Mouse (Mus musculus) kidney, adult 18-20 months (tissue): ENCODE results near the gene Elmo3.

Experiments used
- DNase-seq: peaks from one replicate; pipeline ENCODE4 v3.0.0; 2021

The Elmo3 gene

GRCm38 (mm10) chr8:105298351-105299252 lies 6.8 kb upstream of the Elmo3 start:
- DNase-seq = no peak

GRCm38 (mm10) chr8:105299962-105300361 lies 5.4 kb upstream of the Elmo3 start:
- no peak for DNase-seq

GRCm38 (mm10) chr8:105303396-105303795 lies 2.0 kb upstream of the Elmo3 start:
- no peak for DNase-seq

DNA sequence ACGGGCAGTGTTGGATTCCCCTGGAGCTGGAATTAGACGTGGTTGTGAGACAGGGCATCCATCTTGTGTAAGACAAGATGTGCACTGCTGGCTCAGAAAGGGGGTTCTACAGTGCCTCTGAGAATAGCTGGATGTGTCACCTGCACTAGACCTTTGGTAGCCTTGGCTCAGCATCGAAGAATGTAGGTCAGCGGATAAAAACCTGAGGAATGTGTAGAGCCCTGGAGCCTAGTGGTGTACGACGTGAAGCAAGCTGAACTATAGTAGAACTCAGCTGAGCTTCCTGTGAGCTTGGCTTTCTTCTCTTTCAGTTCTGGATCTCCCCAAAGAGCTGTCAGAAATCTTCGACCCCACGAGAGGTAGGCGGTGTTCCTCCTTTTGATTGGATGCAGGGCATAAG lies 1.5 kb upstream of the Elmo3 start:
- DNase-seq = no peak

GRCm38 (mm10) chr8:105304325-105305210 lies 833 bp upstream of the Elmo3 start:
- no peak for DNase-seq

DNA sequence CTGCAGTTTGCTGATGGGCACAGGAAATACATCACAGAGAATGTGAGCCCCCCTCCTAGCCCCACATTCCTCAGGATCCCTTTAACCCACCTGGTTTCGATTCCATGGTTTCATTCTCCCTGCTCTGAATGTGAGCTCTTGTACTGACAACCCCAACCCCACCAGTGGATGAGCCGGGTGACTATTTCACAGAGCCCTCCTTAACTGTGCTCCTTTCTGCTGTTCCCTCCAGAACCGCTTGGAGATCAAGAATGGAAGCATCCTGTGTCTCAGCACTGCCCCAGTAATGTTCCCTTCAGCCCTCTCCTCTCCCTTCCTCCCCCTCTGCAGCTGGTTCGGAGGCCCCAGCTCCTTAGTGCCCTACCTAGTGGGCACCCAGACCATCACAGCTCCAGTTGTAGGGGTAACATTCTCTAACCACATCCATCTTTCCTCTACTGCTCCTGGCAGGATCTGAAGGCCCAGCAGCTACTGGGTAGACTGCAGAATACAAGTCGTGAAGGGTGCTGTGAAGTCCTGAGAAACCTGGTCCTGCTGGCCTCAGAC lies 818 bp downstream of the Elmo3 start:
- no peak for DNase-seq

DNA sequence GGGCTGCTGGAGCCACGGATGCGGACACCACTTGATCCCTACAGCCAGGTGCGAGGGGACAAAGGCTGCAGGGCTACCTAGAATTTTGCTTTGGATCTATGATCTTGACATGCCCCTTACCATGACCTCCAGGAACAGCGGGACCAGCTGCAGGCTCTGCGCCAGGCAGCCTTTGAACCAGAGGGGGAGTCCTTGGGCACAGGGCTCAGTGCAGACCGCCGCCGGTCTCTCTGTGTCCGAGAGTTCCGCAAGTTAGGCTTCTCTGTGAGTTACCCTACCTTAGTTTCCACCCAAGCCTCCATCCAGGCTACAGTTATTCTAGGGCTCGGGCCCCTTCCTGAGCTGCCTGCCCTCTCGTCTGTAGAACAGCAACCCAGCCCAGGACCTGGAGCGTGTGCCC lies 2.3 kb downstream of the Elmo3 start:
- no peak for DNase-seq

- DNase-seq = no peak
Observed at GRCm38 (mm10) chr8:105308428-105308827, 3.0 kb downstream of the Elmo3 start.

DNA sequence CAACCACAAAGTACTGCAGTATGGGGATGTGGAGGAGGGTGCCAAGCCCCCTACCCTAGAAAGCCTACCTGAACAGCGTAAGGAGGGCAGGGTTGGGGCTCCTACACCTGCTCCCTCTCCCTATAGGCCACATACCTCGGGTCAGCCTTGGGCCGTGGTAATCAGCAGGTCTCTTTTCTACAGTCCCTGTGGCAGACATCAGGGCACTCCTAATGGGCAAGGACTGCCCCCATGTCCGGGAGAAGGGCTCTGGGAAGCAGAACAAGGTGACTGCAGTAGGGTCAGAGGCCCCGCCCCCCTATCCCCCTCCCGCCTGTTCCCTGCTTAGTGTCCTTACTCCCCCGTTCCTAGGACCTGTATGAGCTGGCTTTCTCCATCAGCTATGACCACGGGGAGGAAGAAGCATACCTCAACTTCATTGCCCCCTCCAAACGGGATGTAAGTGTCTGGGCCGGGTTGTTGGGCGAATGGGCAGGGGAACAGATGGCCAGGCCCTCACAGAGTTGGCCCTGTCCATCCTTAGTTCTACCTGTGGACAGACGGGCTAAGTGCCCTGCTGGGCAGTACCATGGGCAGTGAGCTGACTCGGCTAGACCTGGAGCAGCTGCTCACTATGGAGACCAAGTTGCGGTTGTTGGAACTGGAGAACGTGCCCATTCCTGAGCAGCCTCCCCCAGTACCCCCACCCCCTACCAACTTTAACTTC lies 3.9 kb downstream of the Elmo3 start:
- DNase-seq = no peak

GRCm38 (mm10) chr8:105310118-105310517 lies 4.7 kb downstream of the Elmo3 start:
- DNase-seq = no peak

DNA sequence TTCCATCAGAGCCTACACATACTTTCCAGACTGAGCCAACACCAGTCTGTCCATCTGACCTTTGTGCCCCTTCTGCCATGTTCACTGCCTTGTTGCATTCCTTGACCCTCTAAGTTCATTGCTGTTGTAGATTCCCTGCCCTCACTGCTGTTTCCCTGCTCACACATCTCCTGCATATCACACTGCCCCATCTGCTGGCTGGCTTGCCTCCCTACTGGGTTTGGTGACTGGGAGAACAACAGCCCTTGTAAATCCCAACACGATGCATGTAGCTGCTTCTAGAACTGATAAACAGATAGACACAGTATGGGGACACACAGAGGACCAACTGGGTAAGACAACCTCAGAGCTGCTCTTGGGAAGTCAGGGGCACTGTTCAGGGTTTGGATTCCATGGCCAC lies 6.3 kb downstream of the Elmo3 start:
- no peak for DNase-seq

DNA sequence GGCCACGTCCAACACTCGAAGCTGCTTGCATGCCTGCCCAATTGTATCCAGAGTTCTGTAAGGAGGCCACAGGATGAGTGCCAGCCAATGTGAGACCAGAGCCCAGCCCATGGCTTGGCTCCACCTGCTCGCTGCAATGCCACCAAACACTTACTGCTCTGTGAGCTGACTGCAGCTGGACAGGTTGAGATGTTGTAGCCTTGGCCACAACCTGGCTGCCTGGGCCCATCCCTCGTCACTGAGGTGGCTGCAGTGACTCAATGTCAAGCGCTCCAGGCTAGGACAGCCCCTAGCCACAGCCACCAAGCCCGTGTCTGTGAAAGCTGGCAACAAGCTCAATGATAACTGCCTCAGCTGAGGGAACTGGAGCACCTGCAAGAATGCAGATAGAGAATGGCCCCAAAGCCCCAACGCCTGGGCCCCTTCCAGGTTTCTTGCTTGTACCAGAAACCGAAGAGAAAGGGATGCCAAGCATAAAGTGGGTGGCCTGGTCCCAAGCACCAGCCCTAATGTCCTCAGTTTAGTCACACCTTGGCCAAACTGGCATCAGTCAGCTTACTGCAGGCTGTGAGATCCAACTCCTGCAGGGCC lies 7.6 kb downstream of the Elmo3 start:
- no peak for DNase-seq

DNA sequence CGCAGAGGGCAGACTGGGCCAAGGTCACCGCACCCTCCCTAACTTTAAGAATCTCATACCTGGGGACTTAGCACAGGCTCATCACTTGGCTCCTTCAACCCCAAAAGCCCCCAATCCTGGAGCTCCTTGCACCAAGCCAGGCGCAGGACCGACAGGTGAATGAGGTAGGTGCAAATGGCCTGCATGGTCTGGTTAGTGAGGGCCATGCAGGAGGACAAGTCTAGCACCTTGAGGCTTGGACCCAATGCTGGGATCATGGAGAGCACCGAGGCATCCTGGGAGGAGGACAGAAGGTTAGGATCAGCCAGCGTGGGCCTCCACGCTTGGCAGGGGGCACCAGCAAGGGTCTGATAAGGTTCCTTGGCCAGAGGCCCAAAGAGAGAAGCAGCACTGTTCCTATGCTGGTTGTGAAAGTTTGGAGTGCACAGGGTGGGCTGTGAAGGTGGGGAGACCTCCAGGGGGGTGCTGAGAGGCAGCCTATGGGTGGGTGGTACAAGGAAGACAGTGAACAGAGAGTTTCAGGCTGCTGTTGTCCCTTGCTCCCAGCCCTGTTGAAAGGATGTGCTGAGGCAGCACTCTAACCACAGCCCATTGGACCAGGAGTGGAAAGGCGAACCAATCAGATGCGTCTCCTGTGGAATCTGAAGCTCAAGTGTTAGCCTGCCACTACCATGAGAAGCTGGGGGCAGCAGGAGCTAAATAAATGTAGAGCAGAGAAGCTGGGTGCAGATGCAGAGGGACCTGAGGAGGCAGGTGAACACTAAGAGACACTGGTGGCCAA lies 8.4 kb downstream of the Elmo3 start:
- DNase-seq = no peak

DNA sequence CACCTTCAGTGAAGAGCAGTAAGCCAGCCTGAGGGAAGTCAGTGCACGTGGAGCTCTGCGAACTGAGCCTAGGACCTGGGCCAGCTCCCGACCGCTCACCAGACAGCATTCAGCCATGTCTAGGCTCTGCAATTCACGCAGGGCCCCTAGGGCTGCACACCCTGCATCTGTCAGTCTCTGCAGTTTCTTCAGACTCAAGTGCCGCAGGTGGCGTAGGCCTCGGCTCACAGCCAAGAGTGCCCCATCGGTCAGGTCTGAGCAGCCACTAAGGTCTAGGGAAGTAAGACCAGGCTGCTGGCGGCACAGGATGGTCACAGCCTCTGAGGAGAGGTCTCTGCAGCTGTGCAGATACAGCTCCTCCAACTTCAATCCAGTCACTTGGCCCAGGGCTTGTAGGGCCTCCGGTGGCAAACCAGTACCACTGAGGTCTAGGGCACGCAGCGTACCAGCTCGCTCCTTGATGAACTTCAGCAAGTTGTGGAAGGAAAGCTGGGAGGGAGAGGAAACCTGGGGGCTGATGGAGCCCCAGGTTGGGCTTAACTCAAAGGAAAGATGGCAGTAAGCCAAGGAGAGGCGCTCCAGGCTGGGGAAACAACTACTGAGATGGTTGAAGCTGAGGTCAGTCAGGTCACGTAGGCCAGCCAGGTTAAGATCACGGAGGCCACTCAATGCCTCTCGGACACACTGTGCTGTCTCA lies 9.8 kb downstream of the Elmo3 start:
- no peak for DNase-seq

- no peak for DNase-seq
Observed at GRCm38 (mm10) chr8:105317941-105318340, 12.5 kb downstream of the Elmo3 start.

DNA sequence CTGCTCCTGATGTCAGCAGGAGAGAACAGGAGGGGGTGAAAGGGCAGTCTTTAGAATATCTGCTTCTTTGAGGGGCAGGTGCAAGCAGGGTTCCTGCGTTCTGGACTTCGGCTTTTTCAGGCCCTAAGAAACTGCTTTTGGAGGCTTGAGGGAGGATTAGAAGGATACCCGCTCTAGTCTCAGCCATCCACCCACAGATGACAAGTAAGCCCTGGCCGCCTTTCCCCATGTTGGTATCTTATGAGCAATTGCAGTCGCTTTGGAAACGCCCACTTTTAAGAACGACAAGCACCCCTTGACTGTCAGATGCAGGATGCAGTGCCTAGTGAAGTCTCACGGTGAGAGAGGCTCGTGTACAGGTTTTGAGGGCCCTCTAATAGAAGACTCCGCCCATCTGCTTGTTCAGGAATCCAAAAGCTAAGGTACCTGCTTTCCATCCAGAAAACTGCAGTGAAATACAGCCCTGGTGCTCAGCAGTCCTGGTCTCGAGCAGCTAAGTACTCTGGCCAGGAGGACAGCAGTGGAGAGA lies 13.3 kb downstream of the Elmo3 start:
- no peak for DNase-seq

DNA sequence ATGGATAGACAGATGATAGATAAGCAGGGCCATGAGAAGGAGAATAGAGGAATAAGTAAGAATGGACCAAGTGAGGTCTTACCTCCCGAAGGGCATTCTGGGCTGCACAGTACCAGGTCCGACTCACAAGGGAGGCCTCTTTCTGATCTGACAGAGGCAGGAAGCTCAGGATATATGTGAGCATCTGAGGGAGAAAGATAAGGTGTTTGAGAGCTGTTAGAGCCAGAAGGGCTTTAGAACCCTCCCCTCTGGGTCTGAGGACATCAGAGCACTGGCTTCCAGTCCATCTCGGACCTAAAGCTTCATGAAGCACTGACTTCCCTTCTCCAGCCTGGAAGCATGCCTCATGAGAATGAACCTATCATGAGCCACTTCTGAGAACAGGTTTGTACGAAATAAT lies 17.8 kb downstream of the Elmo3 start:
- no peak for DNase-seq

GRCm38 (mm10) chr8:105325641-105326093 lies 20.3 kb downstream of the Elmo3 start:
- no peak for DNase-seq

DNA sequence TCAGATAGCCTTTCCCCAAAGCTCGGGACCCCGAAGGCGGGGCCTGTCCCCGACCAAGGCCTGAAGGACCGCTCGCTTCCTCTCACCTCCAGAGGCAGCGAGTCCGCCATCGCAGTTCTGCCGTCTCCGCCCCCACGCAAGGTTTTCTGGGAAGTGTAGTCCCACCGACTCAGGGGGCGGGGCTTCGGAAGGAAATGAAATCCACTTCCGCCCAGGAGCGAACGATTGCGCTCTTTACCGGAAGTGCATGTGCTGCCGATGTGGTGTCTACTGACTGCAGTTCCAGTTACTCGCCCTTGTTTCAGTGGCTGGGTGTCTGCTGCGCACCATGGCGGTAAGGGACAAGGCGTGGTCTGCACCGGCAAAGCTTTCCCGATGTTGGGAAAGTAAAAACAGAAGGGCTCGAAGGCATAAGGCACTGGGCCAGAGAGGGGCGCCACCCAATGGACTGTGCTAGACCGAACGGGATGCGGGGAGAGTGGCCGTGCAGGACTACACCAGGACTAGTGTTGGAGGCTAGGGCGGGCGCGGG lies 20.8 kb downstream of the Elmo3 start, which contains the start of the genes Lrrc29 and Tmem208:
Lrrc29 (minus strand) TSS at position 138 of the 532 bp plus-strand sequence.
Tmem208 (plus strand) TSS at position 214 of the 532 bp plus-strand sequence.
- DNase-seq = peak; percentile 97

GRCm38 (mm10) chr8:105326968-105327367 lies 21.6 kb downstream of the Elmo3 start:
- no peak for DNase-seq
